Mouse (Mus musculus) megakaryocyte progenitor cell, adult 5-6 weeks (primary cell): ENCODE results near the gene Fam71b. TPM values are rescaled to one million over a fixed set of nuclear protein-coding genes. Genes with fewer than 3 reads are reported as not detected.

ENCODE experiments used
- ATAC-seq: replicated peaks from 2 replicates; pipeline ENCODE4 v1.8.0; 2016; ENCODE audit warnings: mild to moderate bottlenecking, moderate TSS enrichment, inconsistent platforms; ENCODE audit not compliant: poor library complexity
- total RNA-seq, 2 experiments: library from RNA; stranded (forward) in 1 of 2; stranded (reverse) in 1 of 2; fragments of 157-497, 149-512 nt in 1 of 2; fragments of 200-1000 nt in 1 of 2; gene quantifications; 2 replicates each; pipeline versions ENCODE4 v1.2.3 to v1.2.4; 2015 to 2017

The Fam71b gene
- total RNA-seq, 2 experiments from 2014 or later, result not detected

GRCm38 (mm10) chr11:46382466-46382865 lies 13.9 kb upstream of the Fam71b start:
- ATAC-seq, result no peak

DNA sequence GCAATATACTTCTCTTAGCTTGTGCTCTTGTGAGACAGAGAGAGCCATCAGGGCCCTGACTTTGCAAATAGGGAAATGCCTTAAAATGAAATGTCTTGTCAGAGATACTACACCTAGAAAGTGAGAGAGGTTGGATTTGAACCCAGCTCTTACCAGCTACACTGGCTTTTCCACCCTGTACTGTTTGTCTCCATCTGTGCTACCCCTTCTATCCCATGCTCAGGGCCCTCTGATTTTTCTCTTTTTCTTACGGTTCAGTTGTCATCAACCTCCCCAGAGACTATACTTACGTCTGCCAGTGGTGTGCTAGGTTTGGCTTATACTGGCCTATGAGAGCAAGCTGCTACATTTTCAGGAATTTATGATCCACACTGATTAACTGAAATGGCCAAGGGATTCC lies 11.4 kb upstream of the Fam71b start:
- no peak for ATAC-seq

GRCm38 (mm10) chr11:46386556-46386955 lies 9.8 kb upstream of the Fam71b start:
- ATAC-seq, result no peak

- no peak for ATAC-seq
Measured at GRCm38 (mm10) chr11:46387061-46387460, 9.3 kb upstream of the Fam71b start.

DNA sequence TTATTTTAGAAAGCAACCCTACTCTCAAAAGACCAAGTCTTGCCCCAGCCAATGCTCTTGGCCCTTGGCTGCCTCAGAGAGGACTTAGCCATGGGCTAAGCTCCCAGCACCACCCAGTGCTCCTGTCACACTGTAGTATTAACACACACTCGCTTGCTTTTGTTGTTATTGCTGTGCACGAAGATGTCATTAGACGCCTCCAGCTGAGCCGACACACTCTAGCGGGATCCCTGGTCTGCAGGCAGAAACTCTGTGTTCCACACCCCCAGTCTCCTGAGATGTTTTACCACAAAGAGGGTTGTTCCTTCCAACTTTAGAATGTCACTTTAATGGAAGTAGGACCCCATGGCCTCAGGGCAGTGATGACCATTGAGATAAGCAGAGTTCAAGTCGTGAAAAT lies 7.9 kb upstream of the Fam71b start:
- no peak for ATAC-seq

DNA sequence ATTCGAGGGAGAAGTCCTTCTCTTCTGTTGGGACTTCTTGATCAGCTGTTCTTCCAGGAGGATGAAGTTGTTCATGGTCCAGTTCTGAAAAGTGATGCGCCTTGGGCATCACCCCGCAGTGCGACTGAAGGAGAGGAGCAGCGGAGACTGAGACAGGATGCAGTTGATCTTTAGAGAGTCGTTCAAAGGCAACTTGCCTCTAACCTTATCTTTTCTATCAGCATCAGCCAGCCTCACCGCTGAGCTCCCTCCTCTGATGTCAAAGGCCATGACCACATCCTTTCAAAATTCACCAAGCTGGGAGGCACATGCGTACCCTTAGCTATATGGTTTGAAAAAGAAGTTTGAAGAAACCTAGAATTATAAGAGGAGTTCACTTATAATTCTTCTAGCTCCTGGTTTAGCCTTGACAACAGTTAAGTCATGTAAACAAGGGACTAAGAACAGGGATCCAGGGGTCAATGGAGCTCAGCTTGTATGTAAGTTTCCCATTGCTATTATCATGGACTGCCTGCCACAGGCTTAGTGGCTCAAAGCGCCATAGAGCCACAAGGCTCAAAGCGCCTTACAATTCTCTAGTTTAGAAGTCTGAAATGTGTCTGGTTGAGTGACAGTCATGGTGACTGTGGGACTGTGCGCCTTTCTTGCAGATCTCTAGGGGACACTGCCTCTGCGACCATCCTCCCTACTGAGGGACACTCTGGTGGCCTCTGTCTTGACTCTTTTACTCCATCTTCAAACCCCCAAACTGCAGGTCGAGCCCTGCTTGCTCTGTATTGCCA lies 6.8 kb upstream of the Fam71b start, which contains the start of gene Itk:
Gene Itk (minus strand): TSS at position 180 of the 782 bp plus-strand sequence.
- ATAC-seq, result peak; percentile 59

GRCm38 (mm10) chr11:46390621-46391020 lies 5.7 kb upstream of the Fam71b start:
- no peak for ATAC-seq

DNA sequence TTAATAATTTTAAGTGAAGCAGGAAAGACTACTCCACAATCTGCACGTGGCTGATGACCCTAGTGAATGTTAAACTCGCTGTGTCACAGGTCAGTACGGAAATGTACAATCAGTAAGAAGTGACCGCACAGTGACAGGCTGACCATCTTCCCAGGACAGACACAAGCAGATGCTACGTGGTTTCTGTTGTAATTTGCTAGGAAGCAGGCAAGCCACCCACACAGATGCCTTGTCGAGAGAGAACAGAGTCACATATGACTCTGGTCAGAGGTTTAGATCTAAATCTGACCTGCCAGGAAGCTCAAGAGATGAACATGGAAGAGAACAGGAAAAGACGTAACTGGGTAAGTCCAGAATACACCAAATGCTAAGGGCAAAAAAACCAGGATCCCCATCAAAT lies 3.5 kb upstream of the Fam71b start:
- ATAC-seq, result no peak

- no peak for ATAC-seq
Measured at GRCm38 (mm10) chr11:46393413-46393812, 2.9 kb upstream of the Fam71b start.

- no peak for ATAC-seq
Measured at GRCm38 (mm10) chr11:46395088-46395487, 1.3 kb upstream of the Fam71b start.

- no peak for ATAC-seq
Measured at GRCm38 (mm10) chr11:46395698-46396097, 661 bp upstream of the Fam71b start.

DNA sequence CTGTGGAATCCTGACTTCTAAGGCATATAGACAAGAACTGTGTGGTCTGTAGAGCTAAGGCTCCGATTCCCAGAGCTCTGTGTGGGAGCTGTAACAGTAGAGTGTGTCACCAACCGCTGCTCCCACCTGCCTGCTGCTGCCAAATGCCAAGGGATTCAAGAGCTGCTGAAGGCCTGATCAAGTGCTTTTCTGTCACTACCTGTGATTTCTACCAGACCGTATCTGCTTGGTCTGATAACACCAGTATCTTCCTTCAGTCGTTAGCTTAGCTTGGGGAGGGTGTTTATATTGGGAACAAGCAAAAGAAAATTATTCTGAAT lies 461 bp downstream of the Fam71b start:
- no peak for ATAC-seq

- ATAC-seq, result no peak
Measured at GRCm38 (mm10) chr11:46397900-46398299, 1.5 kb downstream of the Fam71b start.

DNA sequence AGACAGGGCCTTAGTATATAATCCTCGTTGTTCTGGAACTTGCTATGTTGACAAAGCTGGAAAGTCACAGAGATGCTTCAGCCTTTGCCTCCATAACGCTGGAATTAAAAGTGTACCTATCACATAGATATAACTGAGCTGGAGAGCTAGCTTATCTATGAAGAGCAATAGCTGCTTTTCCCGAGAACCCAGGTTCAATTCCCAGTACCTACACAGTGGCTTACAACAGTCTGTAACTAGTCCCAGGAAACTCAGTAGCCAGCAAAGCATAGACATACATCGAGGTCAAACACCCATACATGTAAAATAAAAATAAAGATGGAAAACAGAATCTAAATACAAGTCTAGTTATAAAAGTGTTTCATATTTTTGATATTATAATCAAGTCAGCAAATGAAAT lies 2.1 kb downstream of the Fam71b start:
- ATAC-seq, result no peak

DNA sequence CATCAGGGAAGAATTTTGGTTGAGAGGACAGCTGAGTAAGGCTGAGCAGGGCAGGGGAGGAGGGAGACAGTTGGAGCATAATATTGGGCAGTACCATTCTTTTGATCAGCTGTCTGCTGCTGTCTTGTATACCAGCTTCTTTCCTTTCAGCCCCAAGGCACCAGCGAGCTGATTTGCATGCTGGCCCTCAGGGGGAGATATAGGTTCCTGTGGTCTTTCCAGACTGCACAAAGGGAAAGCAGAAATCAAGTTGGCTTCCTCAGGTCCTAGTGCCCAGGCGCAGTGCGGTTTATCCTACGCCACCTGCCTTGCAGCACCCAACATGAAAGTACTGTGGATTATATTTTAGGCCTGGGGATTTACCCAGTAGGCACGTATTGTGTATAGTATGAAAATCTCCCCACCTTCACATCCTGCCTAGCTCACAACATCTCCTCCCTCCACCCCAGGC lies 2.6 kb downstream of the Fam71b start:
- ATAC-seq, result peak; percentile 74

GRCm38 (mm10) chr11:46401555-46401954 lies 5.2 kb downstream of the Fam71b start:
- no peak for ATAC-seq

DNA sequence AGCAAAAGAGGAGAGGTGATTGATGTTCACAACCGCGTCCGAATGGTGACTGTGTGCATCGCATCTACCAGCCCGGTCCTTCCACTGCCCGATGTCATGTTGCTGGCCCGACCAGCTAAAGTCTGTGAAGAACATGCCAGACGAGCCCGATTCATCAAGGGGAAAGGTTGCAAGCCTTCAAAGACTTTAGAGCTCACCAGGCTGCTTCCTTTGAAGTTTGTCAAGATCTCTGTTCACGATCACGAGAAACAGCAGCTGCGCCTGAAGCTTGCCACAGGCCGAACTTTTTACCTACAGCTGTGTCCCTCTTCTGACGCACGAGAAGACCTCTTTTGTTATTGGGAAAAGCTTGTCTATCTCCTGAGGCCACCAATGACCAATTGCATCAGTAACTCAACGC lies 8.6 kb downstream of the Fam71b start:
- ATAC-seq, result no peak

- no peak for ATAC-seq
Measured at GRCm38 (mm10) chr11:46406721-46407120, 10.4 kb downstream of the Fam71b start.

DNA sequence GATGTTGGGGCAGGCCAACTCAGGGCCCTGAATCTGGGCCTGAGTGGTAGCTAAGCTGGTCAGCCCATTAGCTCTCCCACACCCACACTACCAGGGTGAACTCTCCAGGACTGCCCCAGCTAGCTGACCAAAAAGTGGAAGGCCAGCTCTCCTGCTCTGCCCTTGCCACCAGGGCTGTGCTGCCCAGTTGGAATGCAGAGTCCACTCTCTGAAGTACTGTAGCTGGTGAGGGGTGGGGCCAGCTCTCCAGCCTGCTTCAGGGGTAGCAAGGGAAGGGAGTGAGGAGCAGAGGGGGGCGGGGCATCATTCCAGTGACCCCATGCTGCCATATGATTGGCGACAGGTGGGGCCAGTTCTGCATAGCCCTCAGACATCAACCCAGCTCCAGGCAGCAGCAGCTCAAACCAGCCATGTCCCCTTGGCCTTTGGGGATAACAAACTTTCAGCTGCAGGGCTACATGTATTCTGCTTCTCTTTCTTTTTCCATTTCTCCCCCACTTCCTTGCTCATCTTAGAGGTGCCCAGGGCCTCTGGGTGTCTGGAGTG lies 13.7 kb downstream of the Fam71b start:
- no peak for ATAC-seq

GRCm38 (mm10) chr11:46418438-46418837 lies 22.1 kb downstream of the Fam71b start:
- ATAC-seq, result no peak

DNA sequence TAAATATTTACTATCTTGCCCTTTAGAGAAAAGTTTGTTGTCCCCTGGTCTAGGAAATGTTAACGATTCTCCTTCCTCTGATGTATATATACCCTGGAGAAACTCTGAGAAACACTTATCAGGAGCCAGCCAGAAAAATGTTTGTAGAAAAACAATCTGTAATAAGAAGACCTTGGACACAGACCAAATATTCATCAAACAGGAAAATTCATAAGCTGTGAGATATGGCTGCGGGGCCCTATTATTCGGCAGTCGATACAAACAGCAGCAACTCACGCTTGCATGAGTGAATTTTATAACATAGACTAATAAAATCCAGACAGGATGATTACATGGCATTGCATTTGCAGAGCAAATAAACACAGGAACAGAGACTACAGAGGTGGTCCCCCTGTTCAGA lies 22.5 kb downstream of the Fam71b start:
- no peak for ATAC-seq

DNA sequence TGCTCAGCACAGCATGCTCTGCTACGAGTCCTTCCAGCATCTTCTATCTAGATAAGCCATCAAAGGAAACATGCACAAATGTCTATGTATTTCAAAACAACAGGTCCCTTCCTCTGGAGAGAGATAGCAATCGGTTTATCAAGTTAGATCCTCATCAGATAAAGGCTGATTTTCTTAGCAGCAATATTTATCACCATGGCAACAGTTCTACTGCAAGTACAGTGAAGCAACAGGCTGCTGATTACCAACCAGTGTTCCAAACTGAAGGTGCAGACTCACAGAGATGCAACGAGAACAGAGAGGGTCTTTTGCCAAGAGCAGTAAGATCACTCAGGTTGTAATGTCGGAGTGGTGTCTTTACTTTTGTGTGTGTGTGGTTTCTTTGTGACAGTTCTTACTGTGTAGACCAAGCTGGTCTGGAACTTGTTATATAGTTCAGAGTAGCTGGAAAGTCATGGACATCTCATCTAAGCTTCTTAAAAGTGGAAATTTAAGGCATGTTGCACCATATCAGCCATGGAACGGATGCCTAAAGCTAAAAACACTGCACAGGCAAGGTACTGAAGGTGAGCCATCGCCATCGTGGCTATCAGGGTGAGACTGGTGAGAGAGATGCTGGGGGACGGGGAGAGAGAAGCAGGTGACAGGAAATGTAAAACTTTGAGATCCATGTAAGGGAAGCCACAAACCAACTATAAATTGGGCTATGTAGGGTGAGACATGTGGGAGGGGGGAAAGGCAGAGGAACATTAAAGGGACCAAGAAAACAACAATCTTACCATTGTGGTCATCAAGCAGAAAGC lies 24.9 kb downstream of the Fam71b start:
- ATAC-seq, result no peak
